Mouse (Mus musculus) stomach, embryonic 14.5 days (tissue): Measurements from ENCODE around the gene Marf1. TPM values are rescaled to one million over a fixed set of nuclear protein-coding genes. Genes with fewer than 3 reads are reported as not detected.
"Not testable (repeated sequence)": the region's sequence is repeated elsewhere in the genome, so short reads cannot be mapped to it uniquely, and the experiment has no call there.

Experiments
- ATAC-seq: fragments of 200-750 bp; cut with Nextera tagmentation; 2 replicates; pipeline ENCODE4 v1.8.0; 2017; ENCODE audit warnings: low read depth, moderate TSS enrichment; ENCODE audit not compliant: insufficient number of reproducible peaks, insufficient read depth, low FRiP score
- H3K27ac ChIP-seq: fragments of 300-500 bp; sonication (generic); 2 replicates; pipeline ENCODE4 v1.5.1; 2014; ENCODE audit warnings: mild to moderate bottlenecking, low read length, moderate library complexity, mixed read lengths
- H3K27me3 ChIP-seq: fragments of 300-500 bp; sonication (generic); 2 replicates; pipeline ENCODE4 v1.6.1; 2014; ENCODE audit warnings: low read length, control low read depth, mixed read lengths; ENCODE audit not compliant: control insufficient read depth, insufficient read depth
- H3K36me3 ChIP-seq: fragments of 300-500 bp; sonication (generic); 2 replicates; pipeline ENCODE4 v1.6.1; 2014; ENCODE audit warnings: mild to moderate bottlenecking, control low read depth, low read length, moderate library complexity, mixed read lengths; ENCODE audit not compliant: control insufficient read depth, insufficient read depth
- H3K4me1 ChIP-seq: fragments of 300-500 bp; sonication (generic); 2 replicates; pipeline ENCODE4 v1.6.1; 2014; ENCODE audit warnings: low read length, control low read depth, mixed read lengths; ENCODE audit not compliant: control insufficient read depth, insufficient read depth
- H3K4me2 ChIP-seq: fragments of 300-500 bp; sonication (generic); replicated peaks from 2 replicates; pipeline ENCODE4 v1.6.1; 2014; ENCODE audit warnings: low read depth, low read length, control low read depth
- H3K4me3 ChIP-seq: fragments of 300-500 bp; sonication (generic); 2 replicates; pipeline ENCODE4 v1.5.1; 2014; ENCODE audit warnings: low read depth, low read length, control low read depth
- H3K9ac ChIP-seq: fragments of 300-500 bp; sonication (generic); replicated peaks from 2 replicates; pipeline ENCODE4 v1.6.1; 2014; ENCODE audit warnings: low read depth, mild to moderate bottlenecking, control low read depth, low read length, moderate library complexity, mixed read lengths
- H3K9me3 ChIP-seq: fragments of 300-500 bp; sonication (generic); 2 replicates; pipeline ENCODE4 v1.6.1; 2016; ENCODE audit warnings: low read depth, low read length, control low read depth; ENCODE audit not compliant: control insufficient read depth
- WGBS: fragments of 180-500 bp; shearing (Covaris S2); extraction: QIAGEN DNeasy Blood & Tissue Kit; methylation state at CpG from one replicate; pipeline ENCODE4 v1.1.7; 2014; 5-methylcytosine and 5-hydroxymethylcytosine counted together
- microRNA counts: library from miRNA; unstranded; fragments of <30 nt; microRNA quantifications from one replicate; lab custom pipeline; 2016
- microRNA-seq: library from miRNA; unstranded; fragments of <30 nt; microRNA quantifications from one replicate; pipeline ENCODE4, GENCODE M21; 2016
- polyA plus RNA-seq: library from polyadenylated mRNA; unstranded; fragments of >200 nt; fragmentation: Nextera tagmentation; extraction: Ambion mirVana; gene quantifications from 2 replicates; pipeline ENCODE4 v1.2.1, GENCODE M21; 2014

Gene Marf1
- polyA plus RNA-seq, 1 experiment from 2014 or later = 24.3 TPM

GRCm38 (mm10) chr16:14082925-14083324 lies 80.2 kb downstream of the Marf1 start:
- no peaks in the 10 kb centered on the region for H3K36me3 ChIP-seq
- no peaks in the 10 kb centered on the region for H3K27me3 ChIP-seq
- H3K4me1 ChIP-seq = no peaks in the 10 kb centered on the region
- H3K4me2 ChIP-seq = no peak overlapping the region
- no peaks in the 10 kb centered on the region for H3K9me3 ChIP-seq
- no peak overlapping the region for H3K27ac ChIP-seq
- H3K4me3 ChIP-seq = no peak overlapping the region
- 85% methylated on average over 2 of the region's 2 CpGs for WGBS
- H3K9ac ChIP-seq = no peak overlapping the region
- ATAC-seq = no peak

- ATAC-seq = no peak
- H3K9ac ChIP-seq = no peak overlapping the region
- 82% methylated on average over 5 of the region's 5 CpGs for WGBS
- H3K4me2 ChIP-seq = no peak overlapping the region
- no peaks in the 10 kb centered on the region for H3K27me3 ChIP-seq
- no peaks in the 10 kb centered on the region for H3K9me3 ChIP-seq
- H3K4me3 ChIP-seq = no peak overlapping the region
- no peaks in the 10 kb centered on the region for H3K4me1 ChIP-seq
- H3K36me3 ChIP-seq = no peaks in the 10 kb centered on the region
- H3K27ac ChIP-seq = no peak overlapping the region
Measured at GRCm38 (mm10) chr16:14070471-14071169, 92.5 kb downstream of the Marf1 start.

GRCm38 (mm10) chr16:14068701-14069100 lies 94.5 kb downstream of the Marf1 start:
- not testable (repeated sequence) for H3K27ac ChIP-seq, H3K36me3 ChIP-seq, ATAC-seq, H3K4me1 ChIP-seq, H3K4me3 ChIP-seq, H3K27me3 ChIP-seq, H3K9me3 ChIP-seq, H3K4me2 ChIP-seq, H3K9ac ChIP-seq
- 78% methylated on average over 2 of the region's 2 CpGs for WGBS

- not testable (repeated sequence) for H3K4me3 ChIP-seq, H3K9me3 ChIP-seq, H3K4me1 ChIP-seq, H3K4me2 ChIP-seq, H3K27me3 ChIP-seq, H3K9ac ChIP-seq, H3K36me3 ChIP-seq, ATAC-seq, H3K27ac ChIP-seq
- WGBS = 90% methylated on average over 4 of the region's 4 CpGs
Measured at GRCm38 (mm10) chr16:14066571-14066970, 96.6 kb downstream of the Marf1 start.

GRCm38 (mm10) chr16:14059869-14060268 lies 103.3 kb downstream of the Marf1 start:
- no peak overlapping the region for H3K27ac ChIP-seq
- no peaks in the 10 kb centered on the region for H3K9me3 ChIP-seq
- WGBS = 70% methylated on average over 5 of the region's 5 CpGs
- ATAC-seq = no peak
- no peaks in the 10 kb centered on the region for H3K4me1 ChIP-seq
- no peak overlapping the region for H3K4me3 ChIP-seq
- H3K36me3 ChIP-seq = no peaks in the 10 kb centered on the region
- H3K9ac ChIP-seq = no peak overlapping the region
- H3K27me3 ChIP-seq = no peaks in the 10 kb centered on the region
- H3K4me2 ChIP-seq = no peak overlapping the region

MicroRNA genes within 50 kb of the gene (microRNA counts, 519-probe panel; counts per million panel counts)
- microRNA mmu-miR-484 (lab: Ali Mortazavi, UCI) = 3,138 counts per million, percentile 57 among the panel's probes with 10 or more counts

Small RNA genes lying within 50 kb of the gene (microRNA-seq; reads per million reads assigned to microRNA genes)
- gene Gm27671 (not detected), gene Mir484 (2,071 reads per million, percentile 80 among the genes with 10 or more reads in this experiment)

Other genes with a start within 250 kb of the Marf1 start
- gene 2900011O08Rik, start 176.7 kb downstream of the Marf1 start, polyA plus RNA-seq = 2.5 and 3.2 TPM in 2 replicates
- not detected in 2 replicates for gene Ifitm7, start 176.5 kb downstream of the Marf1 start, polyA plus RNA-seq
- 103 and 111 TPM in 2 replicates for gene Nde1, start 76 bp downstream of the Marf1 start, polyA plus RNA-seq
- gene Myh11, start 128.0 kb upstream of the Marf1 start, polyA plus RNA-seq = 250 and 280 TPM in 2 replicates
- 175 and 181 TPM in 2 replicates for gene Fopnl, start 154.1 kb upstream of the Marf1 start, polyA plus RNA-seq
- gene Abcc1, start 198.2 kb upstream of the Marf1 start, polyA plus RNA-seq = 13.7 and 17.9 TPM in 2 replicates